Mouse (Mus musculus) forebrain, postnatal 0 days (tissue): ENCODE measurements around the gene Unkl. TPM values are rescaled to one million over a fixed set of nuclear protein-coding genes. Genes with fewer than 3 reads are reported as not detected.

Source experiments
- ATAC-seq: fragments of 200-750 bp; cut with Nextera tagmentation; 2 replicates; pipeline ENCODE4 v1.8.0; 2017; ENCODE audit warnings: mild to moderate bottlenecking, moderate library complexity
- DNase-seq: peaks from one replicate; pipeline ENCODE4 v3.0.0-alpha.2; 2015
- H3K27ac ChIP-seq: fragments of 300-500 bp; sonication (generic); 2 replicates; pipeline ENCODE4 v1.5.1; 2014; ENCODE audit warnings: low read depth, mild to moderate bottlenecking, antibody characterized with exemption, low read length, moderate library complexity, mixed read lengths
- H3K27me3 ChIP-seq: fragments of 300-500 bp; sonication (generic); 2 replicates; pipeline ENCODE4 v1.6.1; 2014; ENCODE audit warnings: mild to moderate bottlenecking, low read length, mixed read lengths; ENCODE audit not compliant: insufficient read depth
- H3K36me3 ChIP-seq: fragments of 300-500 bp; sonication (generic); 2 replicates; pipeline ENCODE4 v1.6.1; 2014; ENCODE audit warnings: mild to moderate bottlenecking, moderate library complexity; ENCODE audit not compliant: insufficient read depth
- H3K4me1 ChIP-seq: fragments of 300-500 bp; sonication (generic); 2 replicates; pipeline ENCODE4 v1.6.1; 2014; ENCODE audit warnings: antibody characterized with exemption; ENCODE audit not compliant: insufficient read depth
- H3K4me2 ChIP-seq: fragments of 300-500 bp; sonication (generic); 2 replicates; pipeline ENCODE4 v1.6.1; 2014; ENCODE audit warnings: low read depth, mild to moderate bottlenecking, moderate library complexity
- H3K4me3 ChIP-seq: fragments of 300-500 bp; sonication (generic); 2 replicates; pipeline ENCODE4 v1.5.1; 2014; ENCODE audit warnings: low read depth, low read length, mixed read lengths
- H3K9ac ChIP-seq: fragments of 300-500 bp; sonication (generic); 2 replicates; pipeline ENCODE4 v1.6.1; 2014; ENCODE audit warnings: mild to moderate bottlenecking
- H3K9me3 ChIP-seq: fragments of 300-500 bp; sonication (generic); 2 replicates; pipeline ENCODE4 v1.6.1; 2016; ENCODE audit warnings: low read length
- CTCF ChIP-seq: sonication (generic); IDR thresholded peaks from 2 replicates; pipeline ENCODE4 v1.5.1; 2016; ENCODE audit warnings: antibody characterized with exemption, control low read depth, low read depth
- WGBS: fragments of 180-500 bp; shearing (Covaris S2); extraction: QIAGEN DNeasy Blood & Tissue Kit; methylation state at CpG from one replicate; pipeline ENCODE4 v1.1.7; 2014; 5-methylcytosine and 5-hydroxymethylcytosine counted together
- microRNA-seq, 2 experiments: library from miRNA; unstranded; fragments of <30 nt; microRNA quantifications; one replicate each; pipeline ENCODE4; 2016
- polyA plus RNA-seq: library from polyadenylated mRNA; unstranded; fragments of >200 nt; fragmentation: Nextera tagmentation; extraction: Ambion mirVana; gene quantifications from 2 replicates; pipeline ENCODE4 v1.2.1, GENCODE M21; 2015
- total RNA-seq: library from RNA; depleted of rRNA; stranded (reverse); fragments of >200 nt; gene quantifications from 2 replicates; pipeline ENCODE4 v1.2.3, GENCODE M21; 2014; rRNA removed

Gene Unkl
- total and polyA plus RNA-seq, 2 experiments from 2014 or later: 11.6 to 22.8 TPM

- ATAC-seq (peak; percentile 90), DNase-seq (no peak)
- H3K4me3 ChIP-seq: peak overlapping the region; percentile 94
- H3K4me1 ChIP-seq: peaks cover 21% of the 10 kb centered on the region
- peak overlapping the region; percentile 98 for H3K27ac ChIP-seq
- peaks cover 17% of the 10 kb centered on the region for H3K36me3 ChIP-seq
- peak overlapping the region; percentile 89 for H3K4me2 ChIP-seq
- TF ChIP-seq CTCF: no peak
- H3K9me3 ChIP-seq: no peaks in the 10 kb centered on the region
- WGBS: 2% methylated on average over 92 of the region's 92 CpGs
- peak overlapping the region; percentile 99 for H3K9ac ChIP-seq
- H3K27me3 ChIP-seq: no peaks in the 10 kb centered on the region
Measured at GRCm38 (mm10) chr17:25272951-25273705, 84.9 kb downstream of the Unkl start.

- peak; percentile 100 for DNase-seq
- Histone ChIP-seq H3K4me1 (peaks cover 21% of the 10 kb centered on the region), H3K27ac (peak overlapping the region; percentile 98), H3K4me3 (peak overlapping the region; percentile 94), H3K9ac (peak overlapping the region; percentile 99), H3K27me3 (no peaks in the 10 kb centered on the region), H3K36me3 (peaks cover 9% of the 10 kb centered on the region), H3K4me2 (peak overlapping the region; percentile 89), H3K9me3 (no peaks in the 10 kb centered on the region)
- WGBS: 2% methylated on average over 41 of the region's 45 CpGs
- TF ChIP-seq CTCF: peak; percentile 84
- peak; percentile 84 for ATAC-seq
Measured at GRCm38 (mm10) chr17:25273706-25274501, 85.7 kb downstream of the Unkl start.

GRCm38 (mm10) chr17:25274571-25275346 lies 86.6 kb downstream of the Unkl start, which contains the start of gene Ube2i:
Ube2i (minus strand) TSS chr17:25274622.
- Histone ChIP-seq H3K4me2 (peak within 1 kb of the TSS; percentile 89), H3K27me3 (no peaks in the 10 kb centered on the region), H3K4me1 (peaks cover 21% of the 10 kb centered on the region), H3K9ac (peak within 1 kb of the TSS; percentile 99), H3K36me3 (peaks cover under 1% of the 10 kb centered on the region; the same call in 1 of the 2 replicates), H3K27ac (peak within 1 kb of the TSS; percentile 98), H3K4me3 (peak within 1 kb of the TSS; percentile 94), H3K9me3 (no peaks in the 10 kb centered on the region)
- 78% methylated on average over 9 of the region's 9 CpGs for WGBS
- TF ChIP-seq CTCF: no peak
- ATAC-seq (no peak), DNase-seq (no peak)

- H3K4me1 ChIP-seq: peaks cover 14% of the 10 kb centered on the region
- ATAC-seq (no peak), DNase-seq (no peak)
- no peak for TF ChIP-seq CTCF
- H3K9ac ChIP-seq: no peak overlapping the region
- H3K36me3 ChIP-seq: no peaks in the 10 kb centered on the region; the same call in 1 of the 2 replicates
- H3K27me3 ChIP-seq: no peaks in the 10 kb centered on the region
- WGBS: 95% methylated on average over 3 of the region's 3 CpGs
- no peak overlapping the region for H3K4me3 ChIP-seq
- H3K27ac ChIP-seq: no peak overlapping the region
- H3K9me3 ChIP-seq: no peaks in the 10 kb centered on the region
- H3K4me2 ChIP-seq: no peak overlapping the region
Measured at GRCm38 (mm10) chr17:25275833-25276232, 87.6 kb downstream of the Unkl start.

GRCm38 (mm10) chr17:25282133-25282532 lies 93.9 kb downstream of the Unkl start:
- DNase-seq (no peak), ATAC-seq (no peak)
- no peak for TF ChIP-seq CTCF
- H3K4me3 ChIP-seq: no peak overlapping the region
- no peak overlapping the region for H3K9ac ChIP-seq
- no peaks in the 10 kb centered on the region for H3K4me1 ChIP-seq
- no peak overlapping the region for H3K27ac ChIP-seq
- H3K27me3 ChIP-seq: no peaks in the 10 kb centered on the region
- WGBS: 45% methylated on average over 11 of the region's 11 CpGs
- H3K36me3 ChIP-seq: no peaks in the 10 kb centered on the region
- no peak overlapping the region for H3K4me2 ChIP-seq
- H3K9me3 ChIP-seq: no peaks in the 10 kb centered on the region

Small RNA genes within 50 kb of the gene (microRNA-seq; reads per million reads assigned to microRNA genes)
- 17.8 to 44.5 reads per million in 2 experiments for gene Mir3547

Other genes starting within 250 kb of the Unkl start
- 52.3 and 64.7 TPM in 2 replicates for gene Jpt2, start 227.7 kb upstream of the Unkl start, total RNA-seq
- 46.2 and 58.4 TPM in 2 replicates for gene Jpt2, start 227.7 kb upstream of the Unkl start, polyA plus RNA-seq
- gene Cramp1l, start 172.6 kb upstream of the Unkl start, total RNA-seq: 16.2 and 21.5 TPM in 2 replicates
- gene Cramp1l, start 172.6 kb upstream of the Unkl start, polyA plus RNA-seq: 1.9 and 2.9 TPM in 2 replicates
- 31.8 and 37.7 TPM in 2 replicates for gene Ift140, start 172.3 kb upstream of the Unkl start, total RNA-seq
- gene Ift140, start 172.3 kb upstream of the Unkl start, polyA plus RNA-seq: 11.6 and 15.2 TPM in 2 replicates
- 9.0 and 11.9 TPM in 2 replicates for gene Tmem204, start 104.8 kb upstream of the Unkl start, total RNA-seq
- 10.3 and 10.6 TPM in 2 replicates for gene Tmem204, start 104.8 kb upstream of the Unkl start, polyA plus RNA-seq
- 51.9 and 92.2 TPM in 2 replicates for gene Telo2, start 72.4 kb upstream of the Unkl start, total RNA-seq
- gene Telo2, start 72.4 kb upstream of the Unkl start, polyA plus RNA-seq: 32.4 and 35.6 TPM in 2 replicates
- 1.2 TPM in 1 of 2 replicates, not detected in the other for gene Ptx4, start 67.6 kb upstream of the Unkl start, total RNA-seq
- gene Ptx4, start 67.6 kb upstream of the Unkl start, polyA plus RNA-seq: 0.20 and 0.54 TPM in 2 replicates
- 29.2 and 33.1 TPM in 2 replicates for gene Clcn7, start 55.0 kb upstream of the Unkl start, total RNA-seq
- gene Clcn7, start 55.0 kb upstream of the Unkl start, polyA plus RNA-seq: 14.8 and 19.0 TPM in 2 replicates
- 0.05 TPM in 1 of 2 replicates, not detected in the other for gene Ccdc154, start 25.9 kb upstream of the Unkl start, total RNA-seq
- gene Ccdc154, start 25.9 kb upstream of the Unkl start, polyA plus RNA-seq: not detected in 2 replicates
- gene Gm38655, start 12.9 kb upstream of the Unkl start, total RNA-seq: not detected in 2 replicates
- gene Gm38655, start 12.9 kb upstream of the Unkl start, polyA plus RNA-seq: not detected in 2 replicates
- 23.7 and 24.2 TPM in 2 replicates for gene BC003965, start 3.8 kb upstream of the Unkl start, total RNA-seq
- 30.8 and 32.8 TPM in 2 replicates for gene BC003965, start 3.8 kb upstream of the Unkl start, polyA plus RNA-seq
- gene Gnptg, start 51.7 kb downstream of the Unkl start, total RNA-seq: 91.3 and 109 TPM in 2 replicates
- gene Gnptg, start 51.7 kb downstream of the Unkl start, polyA plus RNA-seq: 119 and 121 TPM in 2 replicates
- gene Tsr3, start 51.8 kb downstream of the Unkl start, total RNA-seq: 56.6 and 62.0 TPM in 2 replicates
- gene Tsr3, start 51.8 kb downstream of the Unkl start, polyA plus RNA-seq: 70.0 and 78.6 TPM in 2 replicates
- gene Baiap3, start 68.0 kb downstream of the Unkl start, total RNA-seq: 30.2 and 70.8 TPM in 2 replicates
- 8.2 and 16.2 TPM in 2 replicates for gene Baiap3, start 68.0 kb downstream of the Unkl start, polyA plus RNA-seq
- gene Ube2i, start 86.2 kb downstream of the Unkl start, total RNA-seq: 508 and 550 TPM in 2 replicates
- gene Ube2i, start 86.2 kb downstream of the Unkl start, polyA plus RNA-seq: 439 and 486 TPM in 2 replicates
- not detected in 2 replicates for gene Prss34, start 110.0 kb downstream of the Unkl start, total RNA-seq
- not detected in 2 replicates for gene Prss34, start 110.0 kb downstream of the Unkl start, polyA plus RNA-seq
- gene Prss28, start 120.2 kb downstream of the Unkl start, total RNA-seq: not detected in 2 replicates
- gene Prss28, start 120.2 kb downstream of the Unkl start, polyA plus RNA-seq: not detected in 2 replicates
- not detected in 2 replicates for gene Prss29, start 130.3 kb downstream of the Unkl start, total RNA-seq
- not detected in 2 replicates for gene Prss29, start 130.3 kb downstream of the Unkl start, polyA plus RNA-seq
- gene Tpsab1, start 157.2 kb downstream of the Unkl start, total RNA-seq: not detected in 2 replicates
- gene Tpsab1, start 157.2 kb downstream of the Unkl start, polyA plus RNA-seq: 0.13 TPM in 1 of 2 replicates, not detected in the other
- 0.33 and 1.4 TPM in 2 replicates for gene Tpsb2, start 177.9 kb downstream of the Unkl start, total RNA-seq
- 3.8 and 4.2 TPM in 2 replicates for gene Tpsb2, start 177.9 kb downstream of the Unkl start, polyA plus RNA-seq
- gene Tpsg1, start 180.9 kb downstream of the Unkl start, total RNA-seq: not detected in 2 replicates
- 0.92 and 1.2 TPM in 2 replicates for gene Tpsg1, start 180.9 kb downstream of the Unkl start, polyA plus RNA-seq
- gene Cacna1h, start 245.4 kb downstream of the Unkl start, total RNA-seq: 101 and 149 TPM in 2 replicates
- 6.2 and 8.1 TPM in 2 replicates for gene Cacna1h, start 245.4 kb downstream of the Unkl start, polyA plus RNA-seq